Mouse (Mus musculus): ENCODE data around the gene Gas6. TPM values are rescaled to one million over a fixed set of nuclear protein-coding genes. Genes with fewer than 3 reads are reported as not detected.

Gas6 gene
- 48.5 and 55.4 TPM in 2 replicates for polyA plus RNA-seq (2012; rRNA removed; ENCODE audit: low replicate concordance)

DNA sequence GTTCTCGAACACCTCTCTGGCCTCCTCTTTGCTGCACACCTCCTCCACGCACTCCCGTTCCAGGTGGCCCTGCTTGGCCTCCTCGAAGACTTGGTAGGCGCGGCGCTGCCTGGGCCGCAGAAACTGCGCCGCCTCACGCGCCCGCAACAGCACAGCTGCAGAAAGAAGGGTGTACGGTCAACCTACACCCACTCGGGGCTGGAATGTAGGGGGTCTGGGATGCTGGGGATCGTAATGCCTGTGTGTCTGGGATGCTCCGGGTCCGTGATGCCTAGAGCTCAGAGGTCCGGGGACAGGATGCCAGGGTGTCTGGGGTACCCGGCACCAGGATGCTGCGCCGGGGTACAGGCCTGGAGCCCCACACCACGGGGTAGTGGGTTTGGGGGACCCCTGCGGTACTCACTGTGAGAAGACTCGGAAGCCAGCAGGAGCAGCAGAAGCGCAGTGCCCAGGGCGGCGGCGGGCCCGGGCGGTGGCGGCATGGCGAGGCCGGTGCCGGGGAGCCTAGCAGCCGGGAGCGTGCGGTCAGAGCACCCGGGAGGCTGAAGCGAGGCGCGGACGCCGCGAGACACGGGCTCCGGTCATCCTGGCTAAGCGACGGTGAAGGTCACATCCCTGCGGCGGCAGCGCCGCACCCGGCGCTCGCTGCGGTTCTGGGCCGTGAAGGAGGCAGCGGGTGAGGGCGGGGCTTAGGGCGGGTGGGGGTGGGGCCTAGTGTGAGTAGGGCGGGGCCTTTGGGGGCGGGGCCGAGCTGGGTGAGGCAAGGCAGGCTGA is at the start of gene Gas6:
Gene Gas6, minus strand, starts transcription at position 633 of the 774 bp plus-strand sequence.

DNA sequence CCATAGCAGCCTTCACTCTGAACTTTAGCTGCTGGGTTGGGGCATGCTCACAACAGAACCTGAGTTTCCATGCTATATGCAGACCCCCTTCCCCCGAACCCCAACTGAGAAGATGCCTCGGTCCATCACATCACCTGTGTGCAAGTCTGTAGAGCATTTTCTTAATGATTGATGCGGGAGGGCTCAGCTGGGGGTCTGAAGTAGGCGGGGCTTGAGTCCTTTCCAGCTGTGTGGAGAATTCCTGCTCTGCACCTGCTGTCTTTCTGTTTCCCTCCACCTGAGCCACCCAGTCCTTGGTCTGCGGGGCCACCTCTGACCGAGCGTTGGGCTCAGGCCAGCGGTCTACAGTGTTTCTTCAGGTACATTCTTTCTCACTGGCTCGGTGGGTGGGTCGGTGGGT is 59.4 kb downstream of the Gas6 start, which contains the start of gene Tmem255b:
Gene Tmem255b, plus strand, starts transcription at position 301 of the 400 bp plus-strand sequence.

Other genes with a start within 250 kb of the Gas6 start
- not detected in 2 replicates for gene Adprhl1, start 240.3 kb downstream of the Gas6 start, polyA plus RNA-seq (2012; rRNA removed; ENCODE audit: low replicate concordance)
- 6.5 and 10.2 TPM in 2 replicates for gene Dcun1d2, start 206.4 kb downstream of the Gas6 start, polyA plus RNA-seq (2012; rRNA removed; ENCODE audit: low replicate concordance)
- gene Tmco3, start 206.3 kb downstream of the Gas6 start, polyA plus RNA-seq (2012; rRNA removed; ENCODE audit: low replicate concordance) = 27.8 and 28.0 TPM in 2 replicates
- gene Tfdp1, start 155.7 kb downstream of the Gas6 start, polyA plus RNA-seq (2012; rRNA removed; ENCODE audit: low replicate concordance) = 11.5 and 16.6 TPM in 2 replicates
- gene Atp4b, start 97.7 kb downstream of the Gas6 start, polyA plus RNA-seq (2012; rRNA removed; ENCODE audit: low replicate concordance) = 0.15 and 0.43 TPM in 2 replicates
- not detected in 2 replicates for gene Grk1, start 89.4 kb downstream of the Gas6 start, polyA plus RNA-seq (2012; rRNA removed; ENCODE audit: low replicate concordance)
- 10.1 and 11.1 TPM in 2 replicates for gene Tmem255b, start 59.3 kb downstream of the Gas6 start, polyA plus RNA-seq (2012; rRNA removed; ENCODE audit: low replicate concordance)
- 0.11 and 0.15 TPM in 2 replicates for gene 1700029H14Rik, start 68.0 kb upstream of the Gas6 start, polyA plus RNA-seq (2012; rRNA removed; ENCODE audit: low replicate concordance)
- 8.7 and 10.5 TPM in 2 replicates for gene Rasa3, start 183.1 kb upstream of the Gas6 start, polyA plus RNA-seq (2012; rRNA removed; ENCODE audit: low replicate concordance)
- not detected in 2 replicates for gene Cfap97d2, start 211.4 kb upstream of the Gas6 start, polyA plus RNA-seq (2012; rRNA removed; ENCODE audit: low replicate concordance)